Mouse (Mus musculus): ENCODE measurements around the gene Map3k19. TPM values are rescaled to one million over a fixed set of nuclear protein-coding genes. Genes with fewer than 3 reads are reported as not detected.

The Map3k19 gene
- total RNA-seq, 2 experiments from 2014 or later = 4.0 to 4.2 TPM

DNA sequence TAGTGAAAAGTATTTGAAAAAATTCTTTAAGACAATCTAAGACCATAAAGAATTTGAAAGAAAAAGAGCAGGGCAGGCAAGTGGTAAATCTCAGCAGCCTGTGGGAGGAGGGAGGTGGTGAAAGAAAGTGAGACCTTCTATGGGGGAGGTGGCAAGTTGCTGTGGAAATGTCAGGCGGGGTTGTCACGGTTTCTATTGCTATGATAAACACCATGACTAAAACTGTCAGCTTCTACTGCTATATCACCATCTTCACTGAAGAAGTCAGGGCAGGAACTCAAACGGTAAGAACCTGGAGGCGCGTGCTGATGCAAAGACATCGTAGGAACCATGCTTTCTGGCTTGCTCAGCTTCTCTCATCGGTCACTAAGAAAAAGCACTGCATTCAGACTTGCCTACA, 41.9 kb downstream of the Map3k19 start:
- DNase-seq (ENCODE audit: extremely low spot score in 1 of 2, low spot score in 2 of 2) = no peak
- intact Hi-C loops (cut with DNase I) = no loop called here

GRCm38 (mm10) chr1:127808671-127809070, 46.2 kb downstream of the Map3k19 start:
- intact Hi-C loops (cut with DNase I) = no loop called here
- no peak for DNase-seq (ENCODE audit: extremely low spot score in 1 of 2, low spot score in 2 of 2)

GRCm38 (mm10) chr1:127802916-127803315, 51.9 kb downstream of the Map3k19 start:
- DNase-seq (ENCODE audit: extremely low spot score in 1 of 2, low spot score in 2 of 2) = no peak
- intact Hi-C loops (cut with DNase I) = no loop called here

- DNase-seq (ENCODE audit: extremely low spot score in 1 of 2, low spot score in 2 of 2) = no peak
- intact Hi-C loops (cut with DNase I) = no loop called here
Observed at GRCm38 (mm10) chr1:127796752-127797151, 58.1 kb downstream of the Map3k19 start.

- intact Hi-C loops (cut with DNase I) = no loop called here
- no peak for DNase-seq (ENCODE audit: extremely low spot score in 1 of 2, low spot score in 2 of 2)
Observed at GRCm38 (mm10) chr1:127796341-127796740, 58.5 kb downstream of the Map3k19 start.

- intact Hi-C loops (cut with DNase I) = no loop called here
- no peak for DNase-seq (ENCODE audit: extremely low spot score in 1 of 2, low spot score in 2 of 2)
Observed at GRCm38 (mm10) chr1:127795087-127795769, 59.6 kb downstream of the Map3k19 start.

GRCm38 (mm10) chr1:127793459-127793858, 61.4 kb downstream of the Map3k19 start:
- intact Hi-C loops (cut with DNase I) = no loop called here

DNA sequence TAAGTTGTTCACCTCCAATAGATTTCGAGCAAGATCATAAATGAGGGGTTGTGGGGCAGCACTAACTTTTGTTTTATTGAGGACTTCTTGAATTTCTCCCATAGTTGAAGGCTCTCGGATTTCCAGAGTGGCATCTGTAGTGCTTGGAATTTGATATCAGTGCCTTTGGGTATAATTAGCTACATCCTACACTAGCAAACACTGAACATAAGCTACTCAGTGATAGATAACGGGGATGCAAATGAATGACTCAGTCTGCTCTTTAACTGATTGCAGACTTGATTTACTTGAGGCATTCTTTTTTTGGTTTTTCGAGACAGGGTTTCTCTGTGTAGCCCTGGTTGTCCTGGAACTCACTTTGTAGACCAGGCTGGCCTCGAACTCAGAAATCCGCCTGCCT, 65.9 kb downstream of the Map3k19 start:
- DNase-seq (ENCODE audit: extremely low spot score in 1 of 2, low spot score in 2 of 2) = no peak
- intact Hi-C loops (cut with DNase I) = no loop called here

More at GRCm38 (mm10) chr1:127793459-127793858, 61.4 kb downstream of the Map3k19 start:
- DNase-seq (ENCODE audit: extremely low spot score in 1 of 2, low spot score in 2 of 2) = no peak

DNA sequence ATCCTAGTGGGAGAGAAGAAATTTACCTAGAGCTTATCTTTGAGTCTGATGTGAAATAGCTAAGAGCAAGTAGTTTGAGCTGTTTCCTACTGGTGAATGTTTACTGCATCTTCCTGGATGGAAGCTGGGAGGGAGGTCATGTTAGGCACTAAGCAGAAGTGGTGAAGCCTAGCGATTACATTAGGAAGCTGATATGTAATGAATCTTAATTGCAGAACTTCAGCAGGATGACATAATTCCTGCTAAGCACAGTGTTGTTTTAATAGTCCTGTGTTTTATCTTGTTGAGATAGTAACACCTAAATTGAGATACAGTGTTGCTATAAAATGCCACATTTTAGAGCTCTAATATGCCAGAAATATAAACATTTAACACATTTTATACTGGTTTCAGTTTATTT, 68.9 kb downstream of the Map3k19 start:
- DNase-seq (ENCODE audit: extremely low spot score in 1 of 2, low spot score in 2 of 2) = no peak
- intact Hi-C loops (cut with DNase I) = no loop called here

DNA sequence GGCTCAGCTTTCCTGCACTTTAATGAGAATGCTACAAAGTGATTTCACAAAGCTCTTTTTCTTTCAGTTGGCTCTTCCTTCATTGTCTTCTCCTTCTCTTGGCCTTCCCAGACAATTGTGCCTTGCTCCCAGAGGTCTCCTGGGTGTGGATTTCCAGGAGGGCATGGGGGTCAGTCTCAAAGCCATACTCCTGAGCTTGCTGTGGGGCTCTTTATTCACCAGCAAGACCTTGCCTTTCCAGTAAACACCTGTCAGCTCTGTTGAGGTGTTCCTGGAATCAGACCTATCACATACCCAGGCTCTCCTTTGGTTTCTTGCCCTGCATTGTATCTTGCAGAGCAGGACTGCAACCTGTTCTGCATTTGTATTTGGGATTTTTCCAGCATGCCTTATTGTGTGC, 71.0 kb downstream of the Map3k19 start:
- DNase-seq (ENCODE audit: extremely low spot score in 1 of 2, low spot score in 2 of 2) = no peak
- intact Hi-C loops (cut with DNase I) = no loop called here

DNA sequence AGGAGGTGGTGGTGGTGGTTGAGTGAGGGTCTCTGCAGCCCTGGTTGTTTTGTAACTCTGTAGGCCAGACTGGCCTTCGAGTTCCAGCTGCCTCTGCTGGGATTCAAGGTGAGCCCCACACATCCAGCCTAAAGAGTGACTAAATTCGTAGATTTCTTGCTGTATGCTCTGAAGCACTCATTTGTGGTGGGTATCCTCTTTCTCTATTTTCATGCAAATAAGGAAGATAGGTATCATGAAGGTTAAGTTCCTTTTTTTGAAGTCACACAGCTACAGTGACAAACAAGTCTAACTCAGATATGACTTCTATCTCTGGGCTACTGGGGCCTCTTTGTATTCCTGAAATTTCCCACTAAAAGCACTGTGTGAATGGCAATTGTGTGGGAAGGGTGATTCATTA, 74.0 kb downstream of the Map3k19 start:
- DNase-seq (ENCODE audit: extremely low spot score in 1 of 2, low spot score in 2 of 2) = no peak
- intact Hi-C loops (cut with DNase I) = no loop called here

- DNase-seq (ENCODE audit: extremely low spot score in 1 of 2, low spot score in 2 of 2) = no peak
- intact Hi-C loops (cut with DNase I) = no loop called here
Observed at GRCm38 (mm10) chr1:127780142-127780541, 74.7 kb downstream of the Map3k19 start.

- DNase-seq (ENCODE audit: extremely low spot score in 1 of 2, low spot score in 2 of 2) = no peak
- intact Hi-C loops (cut with DNase I) = no loop called here
Observed at GRCm38 (mm10) chr1:127778611-127779010, 76.2 kb downstream of the Map3k19 start.

DNA sequence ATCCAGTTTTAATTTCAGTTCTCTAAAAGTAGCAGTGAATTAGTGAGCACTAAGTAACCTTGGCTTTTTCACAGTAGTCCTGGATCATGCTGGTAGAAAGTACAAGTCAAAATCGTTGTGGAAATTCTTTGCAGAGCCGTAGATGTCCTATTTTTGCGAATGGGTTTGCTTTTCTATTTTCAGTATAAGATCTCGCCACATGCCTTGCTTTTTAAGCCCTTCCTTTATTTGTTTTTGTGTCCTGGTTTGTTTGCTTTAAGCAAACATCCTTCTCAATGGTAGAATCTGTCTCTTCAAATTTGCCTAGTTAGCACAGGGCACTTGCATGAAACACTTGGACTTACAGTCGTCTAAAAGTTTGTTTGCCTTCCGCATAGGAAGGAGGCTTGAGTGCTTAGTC, 78.6 kb downstream of the Map3k19 start:
- intact Hi-C loops (cut with DNase I) = no loop called here
- no peak for DNase-seq (ENCODE audit: extremely low spot score in 1 of 2, low spot score in 2 of 2)

- intact Hi-C loops (cut with DNase I) = no loop called here
- no peak for DNase-seq (ENCODE audit: extremely low spot score in 1 of 2, low spot score in 2 of 2)
Observed at GRCm38 (mm10) chr1:127775206-127775720, 79.6 kb downstream of the Map3k19 start.

DNA sequence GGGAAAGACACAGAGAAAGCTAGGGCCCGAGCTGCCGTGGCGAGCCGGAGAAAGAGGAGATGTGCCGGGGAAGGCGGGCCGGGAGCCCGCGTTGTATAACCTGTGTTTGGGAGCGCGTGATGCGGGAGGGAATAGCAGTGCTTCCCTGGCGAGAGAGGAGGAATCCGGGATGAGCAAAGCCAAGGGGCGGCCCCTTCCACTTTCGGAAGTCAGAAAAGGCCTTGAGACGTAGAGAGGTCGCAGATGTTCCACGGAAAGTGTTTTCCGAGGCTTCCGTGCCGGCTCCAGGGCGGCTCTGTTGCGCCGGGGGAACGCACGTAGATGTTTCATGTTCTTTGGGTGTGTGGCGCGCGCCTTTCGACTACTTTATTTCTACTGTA, 80.3 kb downstream of the Map3k19 start:
- intact Hi-C loops (cut with DNase I) = no loop called here
- DNase-seq (ENCODE audit: extremely low spot score in 1 of 2, low spot score in 2 of 2) = no peak

GRCm38 (mm10) chr1:127773803-127774500, 80.9 kb downstream of the Map3k19 start, which contains the start of gene Ccnt2:
TSS of gene Ccnt2 (plus strand) at chr1:127774164.
- intact Hi-C loops (cut with DNase I) = no loop called here
- peak; percentile 99 to 100 for DNase-seq (ENCODE audit: extremely low spot score in 1 of 2, low spot score in 2 of 2)

DNA sequence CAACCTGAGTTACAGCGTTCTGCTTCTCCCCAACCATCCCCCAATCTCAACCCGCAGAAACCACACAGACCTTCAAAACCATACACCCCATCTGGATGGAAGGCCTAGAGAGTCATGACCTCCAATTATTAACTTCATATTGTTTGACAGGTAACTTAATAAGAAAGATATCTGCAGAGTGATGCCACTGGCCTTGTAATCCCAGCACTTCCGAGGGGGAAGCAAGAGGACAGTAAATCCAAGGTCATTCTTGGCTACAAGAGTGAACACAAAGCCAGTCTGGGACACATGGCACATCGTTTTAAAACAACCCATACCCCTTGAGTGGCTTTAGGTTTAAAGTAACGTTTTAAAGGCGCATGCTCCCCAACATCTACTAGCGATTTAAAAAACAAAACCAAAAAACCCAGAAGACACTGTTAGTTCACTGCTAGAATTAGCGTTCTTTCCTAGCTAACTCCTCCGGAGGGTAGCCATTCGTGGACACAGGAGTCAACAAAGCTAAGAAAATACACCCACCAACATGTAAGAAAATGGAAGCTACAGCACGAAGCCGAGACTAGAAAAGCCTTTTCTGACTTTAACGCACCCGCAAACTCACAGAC, 81.5 kb downstream of the Map3k19 start:
- DNase-seq (ENCODE audit: extremely low spot score in 1 of 2, low spot score in 2 of 2) = no peak
- intact Hi-C loops (cut with DNase I) = no loop called here

- intact Hi-C loops (cut with DNase I) = loop anchor here (2.0 kb wide), 1 partner anchor 266 kb away; no protein-coding TSS in a partner anchor
- DNase-seq (ENCODE audit: extremely low spot score in 1 of 2, low spot score in 2 of 2) = no peak
Observed at GRCm38 (mm10) chr1:127766741-127767140, 88.1 kb downstream of the Map3k19 start.

GRCm38 (mm10) chr1:127765468-127765867, 89.4 kb downstream of the Map3k19 start:
- intact Hi-C loops (cut with DNase I) = no loop called here

More at GRCm38 (mm10) chr1:127765468-127765867, 89.4 kb downstream of the Map3k19 start:
- DNase-seq (ENCODE audit: extremely low spot score in 1 of 2, low spot score in 2 of 2) = no peak

All from left cerebral cortex, postnatal 10 days (tissue).